Mouse (Mus musculus) liver, embryonic 15.5 days (tissue): ENCODE measurements around the gene Ahdc1. TPM values are rescaled to one million over a fixed set of nuclear protein-coding genes. Genes with fewer than 3 reads are reported as not detected.

Source experiments
- ATAC-seq: fragments of 200-750 bp; cut with Nextera tagmentation; 2 replicates; pipeline ENCODE4 v1.8.0; 2017; ENCODE audit warnings: moderate number of reproducible peaks, mild to moderate bottlenecking, moderate library complexity; ENCODE audit not compliant: insufficient read depth
- H3K27ac ChIP-seq: fragments of 300-500 bp; sonication (generic); replicated peaks from 2 replicates; pipeline ENCODE4 v1.5.1; 2015; ENCODE audit warnings: mild to moderate bottlenecking, inconsistent platforms
- H3K27me3 ChIP-seq: fragments of 300-500 bp; sonication (generic); 2 replicates; pipeline ENCODE4 v1.6.1; 2015; ENCODE audit warnings: mild to moderate bottlenecking, inconsistent platforms
- H3K36me3 ChIP-seq: fragments of 300-500 bp; sonication (generic); replicated peaks from 2 replicates; pipeline ENCODE4 v1.6.1; 2015; ENCODE audit warnings: moderate library complexity, mild to moderate bottlenecking, inconsistent platforms
- H3K4me1 ChIP-seq: fragments of 300-500 bp; sonication (generic); replicated peaks from 2 replicates; pipeline ENCODE4 v1.6.1; 2015; ENCODE audit warnings: inconsistent platforms
- H3K4me2 ChIP-seq: fragments of 300-500 bp; sonication (generic); 2 replicates; pipeline ENCODE4 v1.6.1; 2015; ENCODE audit warnings: moderate library complexity, mild to moderate bottlenecking, inconsistent platforms
- H3K4me3 ChIP-seq: fragments of 300-500 bp; sonication (generic); replicated peaks from 2 replicates; pipeline ENCODE4 v1.5.1; 2015; ENCODE audit warnings: mild to moderate bottlenecking, inconsistent platforms
- H3K9ac ChIP-seq: fragments of 300-500 bp; sonication (generic); 2 replicates; pipeline ENCODE4 v1.6.1; 2015; ENCODE audit warnings: moderate library complexity, mild to moderate bottlenecking, inconsistent platforms
- H3K9me3 ChIP-seq: fragments of 300-500 bp; sonication (generic); replicated peaks from 2 replicates; pipeline ENCODE4 v1.6.1; 2016; ENCODE audit warnings: inconsistent platforms
- WGBS: fragments of 180-500 bp; shearing (Covaris S2); methylation state at CpG from one replicate; pipeline ENCODE4 v1.1.7; 2015; ENCODE audit warnings: mixed read lengths; ENCODE audit not compliant: insufficient replicate concordance; 5-methylcytosine and 5-hydroxymethylcytosine counted together
- polyA plus RNA-seq: library from polyadenylated mRNA; unstranded; fragments of >200 nt; fragmentation: Nextera tagmentation; extraction: Ambion mirVana; gene quantifications from 2 replicates; pipeline ENCODE4 v1.2.1, GENCODE M21; 2015

Ahdc1 gene
- polyA plus RNA-seq, 1 experiment from 2014 or later = 1.1 TPM

DNA sequence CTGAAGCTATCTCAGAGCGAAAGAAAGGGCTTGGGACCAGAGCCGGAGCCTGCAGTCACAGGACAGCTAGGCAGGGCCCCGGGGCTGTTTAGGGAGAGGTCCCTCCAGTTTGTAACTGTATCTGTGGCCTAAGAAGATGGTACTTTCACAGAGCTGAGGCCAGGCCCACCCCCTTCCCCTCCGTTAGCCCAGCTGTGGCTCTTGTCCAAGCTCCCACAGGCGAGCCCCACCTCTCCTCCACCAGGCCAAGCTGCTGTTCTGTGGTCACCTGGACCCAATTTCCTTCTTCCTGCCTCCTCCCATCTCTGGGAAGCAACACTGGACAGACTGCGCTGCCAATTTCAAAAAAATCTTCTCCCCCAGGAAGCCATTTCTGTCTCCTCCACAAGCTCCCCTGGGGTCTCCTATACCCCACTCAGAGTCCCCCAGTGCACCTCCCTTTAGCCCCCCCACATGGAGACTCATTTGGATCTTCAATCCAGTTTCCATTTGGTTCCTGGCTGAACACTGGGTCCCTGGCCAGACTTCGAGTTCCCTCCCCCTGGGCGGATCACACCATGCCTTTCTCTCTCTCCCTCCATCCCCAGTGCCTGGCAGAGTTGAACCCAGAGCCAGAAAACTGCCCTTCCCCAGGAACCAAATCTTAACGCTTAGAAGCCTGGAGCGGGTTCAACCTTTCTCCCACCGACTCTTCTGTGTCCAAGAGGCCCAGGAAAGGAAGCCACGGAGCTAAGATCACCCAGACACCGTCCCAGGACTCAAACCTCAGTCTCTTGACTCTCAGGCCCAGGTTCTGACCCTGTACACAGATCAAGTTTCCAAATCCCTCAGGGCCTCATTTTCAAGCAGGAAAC lies 97.6 kb downstream of the Ahdc1 start:
- Histone ChIP-seq H3K9ac (no peak overlapping the region), H3K4me1 (peaks cover 16% of the 10 kb centered on the region), H3K4me3 (no peak overlapping the region), H3K36me3 (no peaks in the 10 kb centered on the region), H3K4me2 (no peak overlapping the region), H3K27me3 (no peaks in the 10 kb centered on the region), H3K27ac (no peak overlapping the region), H3K9me3 (no peaks in the 10 kb centered on the region)
- 69% methylated on average over 13 of the region's 13 CpGs for WGBS
- no peak for ATAC-seq

DNA sequence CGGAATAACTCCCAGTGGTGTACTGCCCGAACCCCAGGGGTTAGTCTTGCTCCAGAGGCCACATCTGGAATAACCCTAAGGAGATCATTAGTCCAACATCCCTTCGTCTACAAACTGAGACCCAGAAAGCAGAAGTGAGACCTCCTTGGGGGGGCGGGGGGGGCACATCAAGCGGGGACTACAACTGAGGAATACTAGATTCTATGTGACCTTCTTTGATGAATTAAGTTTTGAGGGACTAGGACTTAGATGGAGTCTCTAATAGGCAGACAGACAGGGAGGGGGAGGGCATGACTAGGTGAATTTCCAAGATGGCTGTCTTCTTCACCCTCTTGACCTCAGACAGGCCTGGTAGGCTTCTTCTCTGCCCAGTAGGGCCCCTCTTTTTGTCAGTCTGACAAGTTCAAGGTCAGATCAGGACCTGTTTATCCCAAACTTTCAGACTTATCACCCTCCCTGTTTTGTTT lies 98.3 kb downstream of the Ahdc1 start:
- H3K4me3 ChIP-seq = no peak overlapping the region
- H3K27me3 ChIP-seq = no peaks in the 10 kb centered on the region
- H3K9me3 ChIP-seq = no peaks in the 10 kb centered on the region
- H3K4me2 ChIP-seq = no peak overlapping the region
- no peak overlapping the region for H3K9ac ChIP-seq
- H3K4me1 ChIP-seq = peaks cover 10% of the 10 kb centered on the region
- H3K36me3 ChIP-seq = no peaks in the 10 kb centered on the region
- no peak for ATAC-seq
- no peak overlapping the region for H3K27ac ChIP-seq
- WGBS = 56% methylated on average over 5 of the region's 5 CpGs

DNA sequence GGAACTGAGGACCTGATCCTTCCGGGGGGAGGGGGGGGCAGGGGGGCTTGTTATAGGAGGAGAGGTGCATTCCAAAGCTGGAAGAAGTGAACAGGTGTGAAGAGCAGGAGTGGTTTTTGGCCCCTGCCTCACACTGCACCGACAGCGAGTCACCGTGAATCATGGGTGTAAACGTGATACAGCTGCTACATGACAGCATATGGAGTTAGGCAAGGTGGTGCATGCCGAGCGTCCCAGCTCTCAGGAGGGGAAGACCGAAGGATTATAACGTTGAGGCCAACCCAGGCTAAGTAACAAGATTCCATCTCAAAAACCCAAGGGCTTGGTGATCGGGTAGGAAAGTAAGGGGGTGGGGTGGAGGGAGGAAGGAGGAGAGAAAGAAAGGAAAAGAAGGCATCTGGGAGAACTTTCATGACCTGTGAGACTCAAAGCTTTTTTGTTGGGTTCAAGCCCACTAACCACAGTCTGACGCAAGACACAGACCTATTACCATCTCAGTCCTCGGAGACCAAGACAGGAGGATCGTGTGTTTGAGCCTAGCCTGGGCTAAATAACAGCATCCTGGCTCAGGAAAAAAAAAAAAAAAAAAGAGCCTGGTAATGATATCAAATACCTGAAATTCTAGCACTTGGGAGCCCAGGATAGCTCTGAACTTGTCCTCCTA lies 101.2 kb downstream of the Ahdc1 start:
- Histone ChIP-seq H3K27me3 (no peaks in the 10 kb centered on the region), H3K4me2 (no peak overlapping the region), H3K4me3 (no peak overlapping the region), H3K9ac (no peak overlapping the region), H3K27ac (no peak overlapping the region), H3K9me3 (no peaks in the 10 kb centered on the region), H3K4me1 (peaks cover 10% of the 10 kb centered on the region), H3K36me3 (no peaks in the 10 kb centered on the region)
- no peak for ATAC-seq
- 57% methylated on average over 13 of the region's 13 CpGs for WGBS

- no peak for ATAC-seq
- H3K36me3 ChIP-seq = no peaks in the 10 kb centered on the region
- no peak overlapping the region for H3K4me2 ChIP-seq
- H3K9me3 ChIP-seq = no peaks in the 10 kb centered on the region
- H3K27ac ChIP-seq = no peak overlapping the region
- peaks cover 9% of the 10 kb centered on the region for H3K4me1 ChIP-seq
- H3K4me3 ChIP-seq = no peak overlapping the region
- H3K9ac ChIP-seq = no peak overlapping the region
- 43% methylated on average over 6 of the region's 6 CpGs for whole genome bisulfite sequencing
- H3K27me3 ChIP-seq = no peaks in the 10 kb centered on the region
Observed at GRCm38 (mm10) chr4:133113351-133113882, 102.4 kb downstream of the Ahdc1 start.

DNA sequence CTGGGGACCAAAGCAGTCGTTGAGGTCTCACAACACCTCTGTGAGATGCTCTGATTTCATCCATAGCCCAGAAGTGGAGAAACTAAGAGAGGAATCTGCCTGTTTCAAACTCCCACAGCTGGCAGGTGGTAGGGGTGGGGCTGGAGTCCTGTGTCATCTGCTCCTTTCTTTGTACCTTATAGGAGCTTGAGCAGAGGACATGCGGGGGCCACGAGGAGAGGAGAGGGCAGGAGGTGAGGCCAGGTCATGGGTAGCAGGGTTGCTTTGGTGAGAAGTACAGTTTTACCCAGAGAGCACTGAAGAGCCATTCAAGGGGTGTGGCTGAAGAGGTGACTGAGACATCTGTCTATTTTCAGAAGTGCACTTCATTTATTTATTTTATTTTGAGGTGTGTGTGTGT lies 103.7 kb downstream of the Ahdc1 start:
- H3K36me3 ChIP-seq = no peaks in the 10 kb centered on the region
- no peaks in the 10 kb centered on the region for H3K9me3 ChIP-seq
- ATAC-seq = no peak
- no peak overlapping the region for H3K9ac ChIP-seq
- peaks cover 8% of the 10 kb centered on the region for H3K4me1 ChIP-seq
- WGBS = 71% methylated on average over 3 of the region's 3 CpGs
- H3K27me3 ChIP-seq = no peaks in the 10 kb centered on the region
- no peak overlapping the region for H3K4me3 ChIP-seq
- H3K27ac ChIP-seq = no peak overlapping the region
- no peak overlapping the region for H3K4me2 ChIP-seq

GRCm38 (mm10) chr4:133115721-133116429 lies 104.8 kb downstream of the Ahdc1 start:
- ATAC-seq = no peak
- WGBS = 66% methylated on average over 14 of the region's 14 CpGs
- Histone ChIP-seq H3K27me3 (no peaks in the 10 kb centered on the region), H3K4me1 (peaks cover 9% of the 10 kb centered on the region), H3K9me3 (no peaks in the 10 kb centered on the region), H3K27ac (no peak overlapping the region), H3K4me2 (no peak overlapping the region), H3K9ac (no peak overlapping the region), H3K36me3 (no peaks in the 10 kb centered on the region), H3K4me3 (no peak overlapping the region)

- no peak overlapping the region for H3K9ac ChIP-seq
- H3K9me3 ChIP-seq = no peaks in the 10 kb centered on the region
- H3K36me3 ChIP-seq = no peaks in the 10 kb centered on the region
- H3K27me3 ChIP-seq = no peaks in the 10 kb centered on the region
- no peak overlapping the region for H3K4me3 ChIP-seq
- 0 out of 2 replicates have a peak overlapping the region, but pooled peaks have one; percentile 25 for H3K27ac ChIP-seq
- WGBS = 55% methylated on average over 3 of the region's 3 CpGs
- peaks cover 11% of the 10 kb centered on the region for H3K4me1 ChIP-seq
- H3K4me2 ChIP-seq = no peak overlapping the region
- no peak for ATAC-seq
Observed at GRCm38 (mm10) chr4:133116756-133117470, 105.9 kb downstream of the Ahdc1 start.

- WGBS = 38% methylated on average over 18 of the region's 18 CpGs
- H3K4me3 ChIP-seq = no peak overlapping the region
- peaks cover 16% of the 10 kb centered on the region for H3K4me1 ChIP-seq
- H3K9ac ChIP-seq = no peak overlapping the region
- H3K36me3 ChIP-seq = no peaks in the 10 kb centered on the region
- peak overlapping the region; percentile 72 for H3K27ac ChIP-seq
- no peaks in the 10 kb centered on the region for H3K27me3 ChIP-seq
- H3K9me3 ChIP-seq = no peaks in the 10 kb centered on the region
- peak overlapping the region; percentile 29 for H3K4me2 ChIP-seq
- ATAC-seq = peak; percentile 40; the same call in 1 of the 2 replicates
Observed at GRCm38 (mm10) chr4:133117556-133118411, 106.7 kb downstream of the Ahdc1 start.

- Histone ChIP-seq H3K4me2 (no peak overlapping the region), H3K27ac (no peak overlapping the region), H3K27me3 (no peaks in the 10 kb centered on the region), H3K9me3 (no peaks in the 10 kb centered on the region), H3K9ac (no peak overlapping the region), H3K4me3 (no peak overlapping the region), H3K4me1 (peaks cover 16% of the 10 kb centered on the region), H3K36me3 (no peaks in the 10 kb centered on the region)
- ATAC-seq = no peak
- WGBS = 72% methylated on average over 6 of the region's 6 CpGs
Observed at GRCm38 (mm10) chr4:133118775-133119375, 107.8 kb downstream of the Ahdc1 start.
